Mouse (Mus musculus) heart, postnatal 36 days (tissue): ENCODE results near the gene Akap9. TPM values are rescaled to one million over a fixed set of nuclear protein-coding genes. Genes with fewer than 3 reads are reported as not detected.
A peak's percentile ranks its signal among the peaks of the same experiment; 100 is the strongest.
"Not testable (repeated sequence)": the region's sequence is repeated elsewhere in the genome, so short reads cannot be mapped to it uniquely, and the experiment has no call there.

Experiments
- DNase-seq, 2 experiments: peaks; one replicate each; pipeline ENCODE4 v3.0.0; 2021 to 2022
- intact Hi-C: fragments of 180-260 bp; cut with DNase I; formaldehyde crosslinking; loops from one replicate; pipeline ENCODE4 v1.15.1; 2025
- total RNA-seq, 2 experiments: library from RNA; stranded (reverse); gene quantifications; 2 replicates each; pipeline ENCODE4 v1.2.3; 2021

Gene Akap9
- 10 to 100 TPM; 40.7 to 53.2 TPM for total RNA-seq

- intact Hi-C loops = loop anchor here (2.0 kb wide), 1 partner anchor 33 kb away; no protein-coding TSS in a partner anchor
- DNase-seq = peak; percentile 75 to 82
Observed at GRCm38 (mm10) chr5:3927801-3928689, at the start of gene Akap9. Akap9 (plus strand) TSS chr5:3928054.

GRCm38 (mm10) chr5:3886862-3887261 is 41.0 kb upstream of the Akap9 start:
- DNase-seq, intact Hi-C loops: not testable (repeated sequence)

- intact Hi-C loops = no loop called here
Observed at GRCm38 (mm10) chr5:3889201-3889600, 38.7 kb upstream of the Akap9 start.

GRCm38 (mm10) chr5:3893459-3894293 is 34.2 kb upstream of the Akap9 start, which contains the start of gene Mterf1a:
Mterf1a (minus strand) TSS chr5:3893933.
- DNase-seq = peak; percentile 36 to 41
- intact Hi-C loops = loop anchor here (1.0 to 10.0 kb wide), 4 partner anchors 35 to 1021 kb away; partner anchors contain the start of genes Akap9 and Cyp51

More at GRCm38 (mm10) chr5:3889201-3889600, 38.7 kb upstream of the Akap9 start:
- no peak for DNase-seq

GRCm38 (mm10) chr5:3894294-3894619 is 33.6 kb upstream of the Akap9 start:
- intact Hi-C loops = loop anchor here (1.0 to 10.0 kb wide), 4 partner anchors 35 to 1021 kb away; partner anchors contain the start of genes Akap9 and Cyp51
- DNase-seq = not testable (repeated sequence)

- DNase-seq = no peak
- intact Hi-C loops = no loop called here
Observed at GRCm38 (mm10) chr5:3905471-3905870, 22.4 kb upstream of the Akap9 start.

GRCm38 (mm10) chr5:3922350-3922749 is 5.5 kb upstream of the Akap9 start:
- intact Hi-C loops = no loop called here
- DNase-seq = no peak

GRCm38 (mm10) chr5:3926666-3927065 is 1.2 kb upstream of the Akap9 start:
- intact Hi-C loops = no loop called here
- no peak for DNase-seq

GRCm38 (mm10) chr5:3928690-3929046 is 814 bp downstream of the Akap9 start:
- intact Hi-C loops = loop anchor here (2.0 kb wide), 1 partner anchor 34 kb away; no protein-coding TSS in a partner anchor
- DNase-seq = peak; percentile 31 to 40

GRCm38 (mm10) chr5:3930760-3931159 is 2.9 kb downstream of the Akap9 start:
- no peak for DNase-seq
- intact Hi-C loops = no loop called here

GRCm38 (mm10) chr5:3931636-3932035 is 3.8 kb downstream of the Akap9 start:
- DNase-seq = no peak
- intact Hi-C loops = no loop called here

GRCm38 (mm10) chr5:3933551-3933950 is 5.7 kb downstream of the Akap9 start:
- DNase-seq = no peak
- intact Hi-C loops = no loop called here

GRCm38 (mm10) chr5:3935266-3935665 is 7.4 kb downstream of the Akap9 start:
- no peak for DNase-seq
- intact Hi-C loops = no loop called here

- intact Hi-C loops = no loop called here
- no peak for DNase-seq
Observed at GRCm38 (mm10) chr5:3935778-3936554, 8.1 kb downstream of the Akap9 start.

- no peak for DNase-seq
- intact Hi-C loops = no loop called here
Observed at GRCm38 (mm10) chr5:3938905-3939304, 11.1 kb downstream of the Akap9 start.

- DNase-seq = no peak
- intact Hi-C loops = no loop called here
Observed at GRCm38 (mm10) chr5:3939335-3939734, 11.5 kb downstream of the Akap9 start.

- no peak for DNase-seq
- intact Hi-C loops = no loop called here
Observed at GRCm38 (mm10) chr5:3941240-3941639, 13.4 kb downstream of the Akap9 start.

- DNase-seq, intact Hi-C loops: not testable (repeated sequence)
Observed at GRCm38 (mm10) chr5:3943169-3943568, 15.3 kb downstream of the Akap9 start.

GRCm38 (mm10) chr5:3952498-3952897 is 24.6 kb downstream of the Akap9 start:
- intact Hi-C loops = no loop called here

GRCm38 (mm10) chr5:3954541-3954940 is 26.7 kb downstream of the Akap9 start:
- intact Hi-C loops = no loop called here
- DNase-seq = no peak

More at GRCm38 (mm10) chr5:3952498-3952897, 24.6 kb downstream of the Akap9 start:
- DNase-seq = no peak
